Mouse (Mus musculus) heart, adult 2 months (tissue): ENCODE measurements around the gene Ripply3.
A peak's percentile ranks its signal among the peaks of the same experiment; 100 is the strongest.

Experiments used
- CTCF ChIP-seq: fragments of 200-600 bp; IDR thresholded peaks from 2 replicates; pipeline ENCODE4 v1.8.1; 2022; ENCODE audit warnings: antibody characterized with exemption, mild to moderate bottlenecking, moderate library complexity
- EP300 ChIP-seq: fragments of 200-500 bp; IDR thresholded peaks from 2 replicates; pipeline ENCODE4 v1.6.1; 2011; ENCODE audit warnings: low read depth, low read length, control low read depth; ENCODE audit not compliant: insufficient read depth
- POLR2A ChIP-seq: fragments of 200-500 bp; IDR thresholded peaks from 2 replicates; pipeline ENCODE4 v1.6.1; 2011; ENCODE audit warnings: mild to moderate bottlenecking, low read depth, low read length, control low read depth; ENCODE audit not compliant: insufficient read depth

DNA sequence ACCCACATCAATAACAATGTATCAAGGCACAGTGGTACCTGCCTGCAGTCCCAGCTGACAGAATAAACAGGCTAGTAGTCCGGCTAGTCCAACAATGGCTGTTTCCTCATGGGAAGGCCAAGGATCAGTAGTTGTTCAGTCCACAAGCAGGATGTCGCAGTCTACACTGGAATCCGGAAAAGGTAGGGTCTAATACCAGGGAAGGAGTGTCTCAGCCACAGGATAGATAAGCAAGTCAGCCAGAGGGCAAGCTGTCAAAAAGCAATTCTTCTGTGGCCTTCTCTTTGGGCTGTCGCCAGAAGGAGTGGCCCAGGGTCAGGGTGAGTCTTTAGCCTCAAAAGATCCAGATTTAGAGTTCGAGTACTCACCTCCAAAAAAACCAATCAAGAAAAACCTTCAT lies 10.5 kb upstream of the Ripply3 start:
- peak; percentile 62; the same call in 1 of the 2 replicates for TF ChIP-seq POLR2A
- TF ChIP-seq CTCF = no peak
- TF ChIP-seq EP300 = peak; percentile 78; the same call in 1 of the 2 replicates
